20 mouse cellular contexts compared by ENCODE assay signal in the genomic region with DNA sequence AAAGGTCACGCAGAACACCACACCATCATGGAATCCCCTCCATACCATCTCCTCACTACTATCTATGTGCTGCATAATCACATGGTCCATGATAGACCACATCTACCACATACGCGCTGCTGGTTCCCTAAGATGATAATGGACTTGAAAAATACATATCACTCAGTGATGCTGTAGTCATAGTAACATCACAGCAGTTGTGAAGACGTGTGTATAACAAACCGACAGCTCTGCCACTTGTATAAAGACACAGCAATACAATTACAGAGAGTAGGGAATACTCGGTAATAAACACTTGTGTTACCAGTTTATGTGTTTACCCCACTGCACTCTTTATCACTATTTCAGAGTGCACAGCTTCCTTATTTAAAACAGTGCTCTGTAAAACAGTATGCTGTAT. TPM values are rescaled to one million over a fixed set of nuclear protein-coding genes. Genes with fewer than 3 reads are reported as not detected.
DNase-seq lines count a peak whose midpoint lies in the region; ATAC-seq and TF ChIP-seq lines count a peak whose summit lies in the region.
"Had no signal": no experiment of that assay in that cellular context is flagged by ENCODE, and none has a peak within 500 bp of the region (broad histone marks: within the 10 kb centered on the region; RNA-seq: fewer than 3 reads in every experiment).

No protein-coding gene starts in this region.

- WGBS in forebrain, postnatal 0 days, result 64% methylated on average over 6 of the region's 6 CpGs
- WGBS in forebrain, embryonic 13.5 days, result 84% methylated on average over 6 of the region's 6 CpGs
- WGBS in midbrain, embryonic 11.5 days, result 87% methylated on average over 6 of the region's 6 CpGs
- WGBS in midbrain, postnatal 0 days, result 84% methylated on average over 6 of the region's 6 CpGs

- no peak overlapping the region for H3K27ac ChIP-seq in forebrain, postnatal 0 days (ENCODE audit: low read depth, low read length)
- no peak overlapping the region for H3K27ac ChIP-seq in forebrain, embryonic 13.5 days
- H3K27ac ChIP-seq in midbrain, embryonic 11.5 days (ENCODE audit: low read depth, low read length), result no peak overlapping the region
- H3K27ac ChIP-seq in midbrain, postnatal 0 days (ENCODE audit: low read depth, low read length), result no peak overlapping the region

- no peak for TF ChIP-seq CTCF in forebrain, postnatal 0 days (IDR thresholded peaks at IDR 0.05; ENCODE audit: low read depth)
- no peak for TF ChIP-seq CTCF in midbrain, postnatal 0 days (IDR thresholded peaks at IDR 0.05)

- H3K4me1 ChIP-seq in forebrain, postnatal 0 days (ENCODE audit: insufficient read depth), result no peaks in the 10 kb centered on the region
- H3K4me1 ChIP-seq in forebrain, embryonic 13.5 days, result peaks cover 9% of the 10 kb centered on the region; the same call in 1 of the 2 replicates
- H3K4me1 ChIP-seq in midbrain, embryonic 11.5 days (ENCODE audit: control insufficient read depth, insufficient read depth, low read length), result no peaks in the 10 kb centered on the region
- H3K4me1 ChIP-seq in midbrain, postnatal 0 days (ENCODE audit: insufficient read depth, low read length), result no peaks in the 10 kb centered on the region

- ATAC-seq in forebrain, postnatal 0 days, result peak; percentile 80
- ATAC-seq in forebrain, embryonic 13.5 days, result no peak
- no peak for ATAC-seq in midbrain, embryonic 11.5 days (ENCODE audit: low FRiP score)
- ATAC-seq in midbrain, postnatal 0 days (ENCODE audit: low FRiP score), result no peak
- ATAC-seq: activated CD4-positive, CD25-positive, alpha-beta regulatory T cell, adult 4 months; CD4-positive, CD25-positive, alpha-beta regulatory T cell, adult 4 months; Patski had no signal

- no peak for DNase-seq in forebrain, postnatal 0 days
- DNase-seq in midbrain, embryonic 11.5 days (ENCODE audit: low spot score, missing footprints), result peak; percentile 73
- no peak for DNase-seq in midbrain, postnatal 0 days (ENCODE audit: low spot score)
- DNase-seq: adrenal gland, adult 2 months; adrenal gland, adult 8-10 months; adrenal gland, postnatal 10 days; adrenal gland, postnatal 14 days; adrenal gland, postnatal 25 days; adrenal gland, postnatal 36 days; B cell, adult 2 months; cerebellum, adult 11 months; cerebellum, adult 11-12 months; cerebellum, adult 18-20 months had no signal

- H3K9me3 ChIP-seq in forebrain, postnatal 0 days (ENCODE audit: low read length), result no peaks in the 10 kb centered on the region
- H3K9me3 ChIP-seq in forebrain, embryonic 13.5 days (replicated peaks), result no peaks in the 10 kb centered on the region
- H3K9me3 ChIP-seq in midbrain, embryonic 11.5 days (ENCODE audit: control insufficient read depth, low read length), result no peaks in the 10 kb centered on the region
- no peaks in the 10 kb centered on the region for H3K9me3 ChIP-seq in midbrain, postnatal 0 days (ENCODE audit: low read length)
- H3K9me3 ChIP-seq: G1E had no signal

- H3K4me2 ChIP-seq in forebrain, postnatal 0 days (ENCODE audit: low read depth), result no peak overlapping the region
- H3K4me2 ChIP-seq in forebrain, embryonic 13.5 days, result no peak overlapping the region
- no peak overlapping the region for H3K4me2 ChIP-seq in midbrain, embryonic 11.5 days
- H3K4me2 ChIP-seq in midbrain, postnatal 0 days (ENCODE audit: low read depth, low read length, poor library complexity, severe bottlenecking), result no peak overlapping the region

- H3K9ac ChIP-seq in forebrain, postnatal 0 days, result no peak overlapping the region
- no peak overlapping the region for H3K9ac ChIP-seq in forebrain, embryonic 13.5 days
- no peak overlapping the region for H3K9ac ChIP-seq in midbrain, embryonic 11.5 days (ENCODE audit: low read length)
- H3K9ac ChIP-seq in midbrain, postnatal 0 days (replicated peaks; ENCODE audit: low read length, poor library complexity, severe bottlenecking), result no peak overlapping the region

- H3K36me3 ChIP-seq in forebrain, postnatal 0 days (ENCODE audit: insufficient read depth), result no peaks in the 10 kb centered on the region
- H3K36me3 ChIP-seq in forebrain, embryonic 13.5 days (ENCODE audit: poor library complexity, severe bottlenecking), result no peaks in the 10 kb centered on the region
- no peaks in the 10 kb centered on the region for H3K36me3 ChIP-seq in midbrain, embryonic 11.5 days (ENCODE audit: control insufficient read depth, insufficient read depth, low read length)
- no peaks in the 10 kb centered on the region for H3K36me3 ChIP-seq in midbrain, postnatal 0 days (ENCODE audit: insufficient read depth, low read length)
- H3K36me3 ChIP-seq: G1E had no signal

- H3K27me3 ChIP-seq in forebrain, postnatal 0 days (ENCODE audit: insufficient read depth, low read length), result no peaks in the 10 kb centered on the region
- H3K27me3 ChIP-seq in forebrain, embryonic 13.5 days, result no peaks in the 10 kb centered on the region
- H3K27me3 ChIP-seq in midbrain, embryonic 11.5 days (ENCODE audit: control insufficient read depth, insufficient read depth, low read length), result no peaks in the 10 kb centered on the region
- H3K27me3 ChIP-seq in midbrain, postnatal 0 days (ENCODE audit: insufficient read depth, low read length), result no peaks in the 10 kb centered on the region
- H3K27me3 ChIP-seq: CH12.LX had no signal

- H3K4me3 ChIP-seq in forebrain, postnatal 0 days (ENCODE audit: low read depth, low read length), result no peak overlapping the region
- no peak overlapping the region for H3K4me3 ChIP-seq in forebrain, embryonic 13.5 days
- H3K4me3 ChIP-seq in midbrain, embryonic 11.5 days (ENCODE audit: low read depth, low read length), result no peak overlapping the region
- H3K4me3 ChIP-seq in midbrain, postnatal 0 days (ENCODE audit: low read depth, low read length), result no peak overlapping the region

RNA-seq across cellular contexts. Expression of gene Ccdc149, which starts 20.2 kb away (rescaled TPM):
- 16.1 and 21.4 TPM in 2 replicates for total RNA-seq in forebrain, postnatal 0 days (2014; rRNA removed)
- 13.4 and 16.0 TPM in 2 replicates for polyA plus RNA-seq in forebrain, postnatal 0 days (2015; fragmentation: Nextera tagmentation; extraction: Ambion mirVana)
- 6.7 and 7.0 TPM in 2 replicates for polyA plus RNA-seq in forebrain, embryonic 13.5 days (2015; fragmentation: Nextera tagmentation; extraction: Ambion mirVana)
- polyA plus RNA-seq in midbrain, embryonic 11.5 days (2014; fragmentation: Nextera tagmentation; extraction: Ambion mirVana), result 2.4 and 3.1 TPM in 2 replicates
- total RNA-seq in midbrain, postnatal 0 days (2014; rRNA removed), result 19.9 and 21.2 TPM in 2 replicates
- 13.8 and 14.1 TPM in 2 replicates for polyA plus RNA-seq in midbrain, postnatal 0 days (2015; fragmentation: Nextera tagmentation; extraction: Ambion mirVana)
- total RNA-seq: CH12.LX, G1E, MEL had no signal
- polyA plus RNA-seq: activated CD4-positive, CD25-positive, alpha-beta regulatory T cell, adult 4 months; CD4-positive, CD25-positive, alpha-beta regulatory T cell, adult 4 months; G1E had no signal
